Mouse (Mus musculus): ENCODE results near the gene AK157302. TPM values are rescaled to one million over a fixed set of nuclear protein-coding genes. Genes with fewer than 3 reads are reported as not detected.

Gene AK157302
- 0.17 and 0.30 TPM in 2 replicates for polyA plus RNA-seq (2012; rRNA removed)
- polyA plus RNA-seq (2014; fragmentation: Nextera tagmentation; extraction: Ambion mirVana), result 0.28 and 0.29 TPM in 2 replicates

GRCm38 (mm10) chr13:21495080-21495479 lies at the start of gene AK157302:
Gene AK157302 (plus strand): TSS chr13:21495223.
- Histone ChIP-seq H3K9ac (ENCODE audit: low read depth, low read length, severe bottlenecking) (no peak within 1 kb of the TSS), H3K9me3 (ENCODE audit: control insufficient read depth, low read length) (no peaks in the 10 kb centered on the region), H3K4me1 (ENCODE audit: control insufficient read depth, insufficient read depth, low read length) (no peaks in the 10 kb centered on the region), H3K27me3 (ENCODE audit: control insufficient read depth, insufficient read depth, low read length) (no peaks in the 10 kb centered on the region), H3K4me2 (replicated peaks; ENCODE audit: low read depth, low read length, severe bottlenecking) (no peak within 1 kb of the TSS), H3K4me3 (replicated peaks; ENCODE audit: low read length) (no peak within 1 kb of the TSS), H3K36me3 (ENCODE audit: control insufficient read depth, insufficient read depth, low read length) (no peaks in the 10 kb centered on the region), H3K27ac (replicated peaks; ENCODE audit: low read depth, low read length) (no peak within 1 kb of the TSS)
- DNase-seq (ENCODE audit: low spot score) (no peak), ATAC-seq (ENCODE audit: low FRiP score, low read depth) (no peak)
- 92% methylated on average over 20 of the region's 21 CpGs for WGBS
- no peak for TF ChIP-seq POLR2A (IDR thresholded peaks at IDR 0.05; ENCODE audit: borderline replicate concordance, extremely low read depth, insufficient read depth, insufficient read length)

- Histone ChIP-seq H3K4me2 (replicated peaks; ENCODE audit: low read depth, low read length, severe bottlenecking) (no peak overlapping the region), H3K36me3 (ENCODE audit: control insufficient read depth, insufficient read depth, low read length) (peaks cover 75% of the 10 kb centered on the region), H3K27ac (replicated peaks; ENCODE audit: low read depth, low read length) (no peak overlapping the region), H3K4me1 (ENCODE audit: control insufficient read depth, insufficient read depth, low read length) (no peaks in the 10 kb centered on the region), H3K4me3 (replicated peaks; ENCODE audit: low read length) (no peak overlapping the region), H3K9me3 (ENCODE audit: control insufficient read depth, low read length) (no peaks in the 10 kb centered on the region), H3K27me3 (ENCODE audit: control insufficient read depth, insufficient read depth, low read length) (no peaks in the 10 kb centered on the region), H3K9ac (ENCODE audit: low read depth, low read length, severe bottlenecking) (no peak overlapping the region)
- DNase-seq (ENCODE audit: low spot score) (no peak), ATAC-seq (ENCODE audit: low FRiP score, low read depth) (no peak)
- WGBS, result 85% methylated on average over 9 of the region's 9 CpGs
- no peak for TF ChIP-seq POLR2A (IDR thresholded peaks at IDR 0.05; ENCODE audit: borderline replicate concordance, extremely low read depth, insufficient read depth, insufficient read length)
Measured at GRCm38 (mm10) chr13:21446796-21447195, 48.2 kb upstream of the AK157302 start.

- no peak for ATAC-seq (ENCODE audit: low FRiP score, low read depth)
- TF ChIP-seq POLR2A (IDR thresholded peaks at IDR 0.05; ENCODE audit: borderline replicate concordance, extremely low read depth, insufficient read depth, insufficient read length), result no peak
- Histone ChIP-seq H3K9ac (ENCODE audit: low read depth, low read length, severe bottlenecking) (no peak overlapping the region), H3K27ac (replicated peaks; ENCODE audit: low read depth, low read length) (no peak overlapping the region), H3K36me3 (ENCODE audit: control insufficient read depth, insufficient read depth, low read length) (peaks cover 70% of the 10 kb centered on the region), H3K27me3 (ENCODE audit: control insufficient read depth, insufficient read depth, low read length) (no peaks in the 10 kb centered on the region), H3K9me3 (ENCODE audit: control insufficient read depth, low read length) (no peaks in the 10 kb centered on the region), H3K4me3 (replicated peaks; ENCODE audit: low read length) (no peak overlapping the region), H3K4me2 (replicated peaks; ENCODE audit: low read depth, low read length, severe bottlenecking) (no peak overlapping the region), H3K4me1 (ENCODE audit: control insufficient read depth, insufficient read depth, low read length) (peaks cover 8% of the 10 kb centered on the region)
- 87% methylated on average over 16 of the region's 16 CpGs for WGBS
- DNase-seq (ENCODE audit: low spot score), result no peak
Measured at GRCm38 (mm10) chr13:21447856-21448614, 47.0 kb upstream of the AK157302 start.

GRCm38 (mm10) chr13:21453042-21453441 lies 42.0 kb upstream of the AK157302 start:
- TF ChIP-seq POLR2A (IDR thresholded peaks at IDR 0.05; ENCODE audit: borderline replicate concordance, extremely low read depth, insufficient read depth, insufficient read length), result no peak
- Histone ChIP-seq H3K27me3 (ENCODE audit: control insufficient read depth, insufficient read depth, low read length) (no peaks in the 10 kb centered on the region; the same call in 1 of the 2 replicates), H3K4me1 (ENCODE audit: control insufficient read depth, insufficient read depth, low read length) (peaks cover 8% of the 10 kb centered on the region), H3K9ac (ENCODE audit: low read depth, low read length, severe bottlenecking) (peak overlapping the region; percentile 77), H3K4me3 (replicated peaks; ENCODE audit: low read length) (peak overlapping the region; percentile 79), H3K36me3 (ENCODE audit: control insufficient read depth, insufficient read depth, low read length) (peaks cover 23% of the 10 kb centered on the region), H3K4me2 (replicated peaks; ENCODE audit: low read depth, low read length, severe bottlenecking) (peak overlapping the region; percentile 77), H3K9me3 (ENCODE audit: control insufficient read depth, low read length) (no peaks in the 10 kb centered on the region), H3K27ac (replicated peaks; ENCODE audit: low read depth, low read length) (peak overlapping the region; percentile 72; the same call in 1 of the 2 replicates)
- no peak for DNase-seq (ENCODE audit: low spot score)
- 3% methylated on average over 13 of the region's 13 CpGs for WGBS
- ATAC-seq (ENCODE audit: low FRiP score, low read depth), result no peak

GRCm38 (mm10) chr13:21453449-21453848 lies 41.6 kb upstream of the AK157302 start, which contains the start of gene Zscan26:
Gene Zscan26 (minus strand): TSS chr13:21453730.
- no peaks in the 10 kb centered on the region; the same call in 1 of the 2 replicates for H3K27me3 ChIP-seq (ENCODE audit: control insufficient read depth, insufficient read depth, low read length)
- H3K4me1 ChIP-seq (ENCODE audit: control insufficient read depth, insufficient read depth, low read length), result peaks cover 8% of the 10 kb centered on the region
- peak; percentile 89 for ATAC-seq (ENCODE audit: low FRiP score, low read depth)
- peak within 1 kb of the TSS; percentile 72; the same call in 1 of the 2 replicates for H3K27ac ChIP-seq (replicated peaks; ENCODE audit: low read depth, low read length)
- 0% methylated on average over 23 of the region's 23 CpGs for WGBS
- DNase-seq (ENCODE audit: low spot score), result peak; percentile 88
- peaks cover 18% of the 10 kb centered on the region for H3K36me3 ChIP-seq (ENCODE audit: control insufficient read depth, insufficient read depth, low read length)
- peak; percentile 14; the same call in 1 of the 2 replicates for TF ChIP-seq POLR2A (IDR thresholded peaks at IDR 0.05; ENCODE audit: borderline replicate concordance, extremely low read depth, insufficient read depth, insufficient read length)
- H3K4me2 ChIP-seq (replicated peaks; ENCODE audit: low read depth, low read length, severe bottlenecking), result peak within 1 kb of the TSS; percentile 77
- peak within 1 kb of the TSS; percentile 77 for H3K9ac ChIP-seq (ENCODE audit: low read depth, low read length, severe bottlenecking)
- H3K4me3 ChIP-seq (replicated peaks; ENCODE audit: low read length), result peak within 1 kb of the TSS; percentile 79
- H3K9me3 ChIP-seq (ENCODE audit: control insufficient read depth, low read length), result no peaks in the 10 kb centered on the region

All from limb, embryonic 14.5 days (tissue).